Mouse (Mus musculus) testis, adult 2 months (tissue): Measurements from ENCODE around the gene Itga11.

Experiments
- CTCF ChIP-seq: fragments of 200-500 bp; IDR thresholded peaks from 2 replicates; pipeline ENCODE4 v1.5.1; 2012; ENCODE audit warnings: low read depth, mild to moderate bottlenecking, inconsistent platforms, low read length, moderate library complexity; ENCODE audit not compliant: control insufficient read depth, insufficient read depth, insufficient replicate concordance
- POLR2A ChIP-seq: fragments of 200-500 bp; IDR thresholded peaks from 2 replicates; pipeline ENCODE4 v1.6.1; 2012; ENCODE audit warnings: low read depth, mild to moderate bottlenecking, inconsistent platforms, low read length, moderate library complexity; ENCODE audit not compliant: control insufficient read depth

- TF ChIP-seq CTCF (no peak), POLR2A (no peak)
Measured at GRCm38 (mm10) chr9:62707870-62708269, 30.2 kb downstream of the Itga11 start.
